Mouse (Mus musculus) hindbrain, embryonic 14.5 days (tissue): ENCODE data around the gene Edaradd. TPM values are rescaled to one million over a fixed set of nuclear protein-coding genes. Genes with fewer than 3 reads are reported as not detected.
A peak's percentile ranks its signal among the peaks of the same experiment; 100 is the strongest.

Experiments
- ATAC-seq: fragments of 200-750 bp; cut with Nextera tagmentation; 2 replicates; pipeline ENCODE4 v1.8.0; 2017; ENCODE audit warnings: moderate number of reproducible peaks, mild to moderate bottlenecking, moderate TSS enrichment, moderate library complexity; ENCODE audit not compliant: low FRiP score
- DNase-seq: peaks from one replicate; pipeline ENCODE4 v3.0.0-alpha.2; 2015; ENCODE audit warnings: low spot score
- H3K27ac ChIP-seq: fragments of 300-500 bp; sonication (generic); 2 replicates; pipeline ENCODE4 v1.5.1; 2014; ENCODE audit warnings: mild to moderate bottlenecking, moderate library complexity
- H3K27me3 ChIP-seq: fragments of 300-500 bp; sonication (generic); 2 replicates; pipeline ENCODE4 v1.6.1; 2014; ENCODE audit warnings: mild to moderate bottlenecking, low read length, mixed read lengths; ENCODE audit not compliant: control insufficient read depth, insufficient read depth
- H3K36me3 ChIP-seq: fragments of 300-500 bp; sonication (generic); replicated peaks from 2 replicates; pipeline ENCODE4 v1.6.1; 2014; ENCODE audit not compliant: control insufficient read depth, insufficient read depth
- H3K4me1 ChIP-seq: fragments of 300-500 bp; sonication (generic); replicated peaks from 2 replicates; pipeline ENCODE4 v1.6.1; 2014; ENCODE audit warnings: antibody characterized with exemption, low read length, mixed read lengths; ENCODE audit not compliant: control insufficient read depth, insufficient read depth
- H3K4me2 ChIP-seq: fragments of 300-500 bp; sonication (generic); replicated peaks from 2 replicates; pipeline ENCODE4 v1.6.1; 2014; ENCODE audit warnings: mild to moderate bottlenecking, moderate library complexity
- H3K4me3 ChIP-seq: fragments of 300-500 bp; sonication (generic); replicated peaks from 2 replicates; pipeline ENCODE4 v1.5.1; 2014; ENCODE audit warnings: mild to moderate bottlenecking, low read length
- H3K9ac ChIP-seq: fragments of 300-500 bp; sonication (generic); 2 replicates; pipeline ENCODE4 v1.6.1; 2014
- H3K9me3 ChIP-seq: fragments of 300-500 bp; sonication (generic); 2 replicates; pipeline ENCODE4 v1.6.1; 2016; ENCODE audit warnings: low read length; ENCODE audit not compliant: control insufficient read depth
- WGBS: fragments of 180-500 bp; shearing (Covaris S2); extraction: QIAGEN DNeasy Blood & Tissue Kit; methylation state at CpG from one replicate; pipeline ENCODE4 v1.1.7; 2014; 5-methylcytosine and 5-hydroxymethylcytosine counted together
- polyA plus RNA-seq: library from polyadenylated mRNA; unstranded; fragments of >200 nt; fragmentation: Nextera tagmentation; extraction: Ambion mirVana; gene quantifications from 2 replicates; pipeline ENCODE4 v1.2.1, GENCODE M21; 2014

Gene Edaradd
- polyA plus RNA-seq, 1 experiment from 2014 or later, result 2.0 TPM

DNA sequence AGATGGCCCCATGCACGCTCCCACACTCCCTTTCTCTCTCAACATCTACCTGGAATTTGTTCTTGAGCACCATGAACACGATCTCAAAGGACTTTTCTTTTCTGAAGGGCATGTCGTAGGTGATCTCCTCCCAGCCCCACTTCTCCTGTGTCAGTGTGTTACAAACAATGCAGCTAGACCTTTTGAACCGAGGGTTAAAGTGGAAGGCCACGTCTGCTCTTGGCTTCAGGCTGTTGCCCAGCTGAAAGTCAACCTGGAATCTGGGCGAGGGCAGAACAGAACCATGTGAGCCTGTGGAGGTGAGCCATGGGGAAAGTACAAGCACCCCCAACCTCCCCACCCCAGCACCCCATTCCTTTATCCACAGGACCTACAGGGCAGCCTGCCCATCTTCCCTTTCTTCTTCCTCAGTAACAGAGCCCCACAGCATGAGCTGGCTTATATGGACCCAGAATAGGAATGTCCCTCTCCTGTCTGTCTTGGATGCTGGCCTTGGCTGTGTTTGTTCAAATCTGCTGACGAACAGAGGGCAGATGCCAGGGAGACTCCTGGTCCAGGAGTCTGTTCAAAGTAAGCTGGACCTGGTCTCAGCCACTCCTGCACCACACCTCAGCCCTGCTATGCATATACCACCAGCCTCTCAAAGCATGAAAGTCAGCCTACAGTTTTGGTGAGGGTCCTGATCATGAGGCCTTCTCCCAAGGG lies 65.4 kb downstream of the Edaradd start:
- Histone ChIP-seq H3K27ac (no peak overlapping the region), H3K27me3 (no peaks in the 10 kb centered on the region), H3K9ac (no peak overlapping the region), H3K4me1 (no peaks in the 10 kb centered on the region; the same call in 1 of the 2 replicates), H3K4me2 (no peak overlapping the region), H3K4me3 (no peak overlapping the region), H3K9me3 (no peaks in the 10 kb centered on the region), H3K36me3 (peaks cover 33% of the 10 kb centered on the region)
- no peak for ATAC-seq
- no peak for DNase-seq
- WGBS, result 85% methylated on average over 7 of the region's 7 CpGs

DNA sequence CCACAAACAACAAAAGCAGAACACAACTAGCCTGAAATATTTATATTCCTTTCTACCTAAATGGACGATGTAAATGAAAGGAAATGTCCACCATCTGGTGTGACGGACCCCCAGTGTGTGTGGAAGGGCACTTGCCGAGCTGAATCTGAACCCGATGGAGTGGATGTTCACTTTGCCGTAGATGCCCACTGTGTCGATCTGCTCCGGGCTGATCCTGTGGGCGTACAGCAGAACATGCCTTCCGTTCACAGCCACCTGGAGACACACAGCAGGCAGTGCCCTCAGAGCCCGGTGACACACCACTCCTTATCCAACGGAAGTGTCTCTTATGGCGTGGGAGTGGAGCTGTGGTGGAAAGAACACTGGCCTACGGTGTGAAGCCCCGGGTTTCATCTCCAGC lies 67.1 kb downstream of the Edaradd start:
- DNase-seq (no peak), ATAC-seq (no peak)
- Histone ChIP-seq H3K36me3 (peaks cover 35% of the 10 kb centered on the region), H3K27ac (no peak overlapping the region), H3K4me3 (no peak overlapping the region), H3K4me2 (no peak overlapping the region), H3K27me3 (no peaks in the 10 kb centered on the region), H3K9me3 (no peaks in the 10 kb centered on the region), H3K9ac (no peak overlapping the region), H3K4me1 (no peaks in the 10 kb centered on the region)
- WGBS, result 86% methylated on average over 14 of the region's 14 CpGs

DNA sequence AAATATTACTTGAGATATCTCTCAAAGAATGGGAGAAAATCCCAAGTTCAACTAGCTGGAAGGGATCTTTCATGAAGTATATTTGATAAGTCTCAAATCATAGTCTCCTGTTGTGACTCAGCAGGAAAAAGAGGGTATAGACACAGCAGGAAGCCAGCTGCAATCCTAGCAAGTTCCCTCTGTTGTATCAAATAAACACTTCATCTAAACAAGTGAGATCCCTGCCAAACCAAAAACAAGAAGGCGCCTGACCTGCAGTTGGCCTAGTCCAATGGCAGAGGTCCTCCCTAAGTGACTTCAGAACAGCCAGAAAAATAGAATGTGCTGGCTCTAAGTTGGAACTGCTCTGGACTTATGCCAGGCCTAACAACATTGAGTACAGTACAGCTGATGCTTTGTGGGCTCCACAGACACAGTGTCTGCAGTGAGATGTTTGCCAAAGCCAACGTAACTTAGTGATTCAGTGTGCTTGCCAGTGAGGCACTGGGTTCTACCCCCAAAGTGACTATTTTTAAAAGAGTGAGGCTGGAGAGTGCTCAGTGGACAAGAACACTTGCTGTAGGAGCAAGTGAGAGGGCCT lies 78.1 kb downstream of the Edaradd start:
- no peak overlapping the region for H3K4me3 ChIP-seq
- no peak overlapping the region for H3K27ac ChIP-seq
- peaks cover 53% of the 10 kb centered on the region for H3K36me3 ChIP-seq
- H3K4me1 ChIP-seq, result no peaks in the 10 kb centered on the region
- ATAC-seq (peak; percentile 77), DNase-seq (peak; percentile 48)
- no peak overlapping the region for H3K4me2 ChIP-seq
- WGBS, result 81% methylated on average over 2 of the region's 2 CpGs
- H3K27me3 ChIP-seq, result no peaks in the 10 kb centered on the region
- H3K9me3 ChIP-seq, result no peaks in the 10 kb centered on the region
- no peak overlapping the region for H3K9ac ChIP-seq

DNA sequence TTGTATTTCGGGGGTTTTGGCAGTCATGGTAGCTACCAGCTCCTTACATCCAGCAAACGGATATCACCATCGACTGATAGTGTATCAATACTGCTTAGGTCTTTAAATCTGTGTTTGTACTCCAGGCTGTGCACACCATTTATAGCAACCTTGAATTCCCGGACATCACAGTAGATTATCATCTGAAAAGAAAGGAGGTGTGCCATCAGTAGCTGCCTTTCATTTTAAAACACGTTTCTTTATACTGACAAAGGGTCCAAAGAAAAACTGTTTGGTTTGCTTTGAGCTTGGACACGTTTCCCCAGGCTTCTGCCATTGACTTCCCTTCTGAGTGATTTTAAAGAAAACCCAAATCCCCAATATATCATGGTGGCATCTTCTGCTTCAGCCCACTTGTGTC lies 79.4 kb downstream of the Edaradd start:
- H3K4me3 ChIP-seq, result no peak overlapping the region
- ATAC-seq, result no peak

DNA sequence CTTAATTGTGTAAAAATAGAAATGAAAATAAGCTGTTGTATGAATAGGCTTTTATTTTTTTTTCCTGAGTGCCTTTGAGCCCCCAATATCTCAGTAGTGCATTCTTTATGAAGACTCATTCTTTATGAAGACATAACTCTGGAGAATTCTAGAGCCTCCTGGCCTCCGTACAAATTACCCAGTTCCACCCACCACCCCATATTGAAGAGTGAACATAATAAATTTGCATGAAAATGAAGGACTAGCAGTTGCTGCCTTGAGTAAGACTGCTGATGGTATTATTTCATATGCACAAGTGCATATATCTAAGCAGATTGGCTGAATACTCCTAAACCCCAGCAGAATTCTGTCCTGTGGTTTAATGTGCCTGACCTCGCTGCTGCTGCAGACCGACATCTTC lies 80.7 kb downstream of the Edaradd start:
- DNase-seq (no peak), ATAC-seq (no peak)
- Histone ChIP-seq H3K9ac (no peak overlapping the region), H3K4me1 (no peaks in the 10 kb centered on the region), H3K4me3 (no peak overlapping the region), H3K4me2 (no peak overlapping the region), H3K27me3 (no peaks in the 10 kb centered on the region), H3K27ac (no peak overlapping the region), H3K9me3 (no peaks in the 10 kb centered on the region), H3K36me3 (peaks cover 69% of the 10 kb centered on the region)
- WGBS, result 96% methylated on average over 3 of the region's 3 CpGs

More for the DNA sequence above, 79.4 kb downstream of the Edaradd start:
- WGBS, result 90% methylated on average over 6 of the region's 6 CpGs
- no peak overlapping the region for H3K4me2 ChIP-seq
- H3K27ac ChIP-seq, result no peak overlapping the region
- no peak for DNase-seq
- no peaks in the 10 kb centered on the region for H3K4me1 ChIP-seq
- H3K9ac ChIP-seq, result no peak overlapping the region
- H3K36me3 ChIP-seq, result peaks cover 62% of the 10 kb centered on the region
- H3K9me3 ChIP-seq, result no peaks in the 10 kb centered on the region
- H3K27me3 ChIP-seq, result no peaks in the 10 kb centered on the region

DNA sequence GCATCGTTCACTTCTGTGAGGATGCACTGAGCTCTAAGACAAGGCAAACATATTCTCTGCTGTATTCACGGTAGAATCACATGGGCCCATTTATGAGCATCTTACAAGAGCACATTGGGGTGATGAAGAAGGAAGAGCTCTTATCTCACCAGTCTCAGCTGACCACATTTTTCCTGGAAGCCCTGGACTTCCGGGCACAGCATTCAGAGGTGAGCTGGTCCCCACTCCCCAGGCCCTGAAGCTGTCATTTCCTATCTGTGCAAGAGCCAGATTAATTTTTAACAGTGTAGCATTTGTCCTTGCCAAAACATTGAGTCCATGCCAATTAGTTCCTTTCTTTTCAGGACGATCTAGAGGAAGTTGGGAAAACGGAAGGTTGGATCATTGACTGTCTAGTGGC lies 86.4 kb downstream of the Edaradd start:
- no peak for DNase-seq
- Histone ChIP-seq H3K4me1 (no peaks in the 10 kb centered on the region), H3K4me2 (no peak overlapping the region), H3K36me3 (peaks cover 93% of the 10 kb centered on the region), H3K9ac (no peak overlapping the region), H3K27ac (no peak overlapping the region), H3K9me3 (no peaks in the 10 kb centered on the region), H3K4me3 (no peak overlapping the region), H3K27me3 (no peaks in the 10 kb centered on the region)
- WGBS, result 89% methylated on average over 5 of the region's 5 CpGs
- ATAC-seq, result no peak

DNA sequence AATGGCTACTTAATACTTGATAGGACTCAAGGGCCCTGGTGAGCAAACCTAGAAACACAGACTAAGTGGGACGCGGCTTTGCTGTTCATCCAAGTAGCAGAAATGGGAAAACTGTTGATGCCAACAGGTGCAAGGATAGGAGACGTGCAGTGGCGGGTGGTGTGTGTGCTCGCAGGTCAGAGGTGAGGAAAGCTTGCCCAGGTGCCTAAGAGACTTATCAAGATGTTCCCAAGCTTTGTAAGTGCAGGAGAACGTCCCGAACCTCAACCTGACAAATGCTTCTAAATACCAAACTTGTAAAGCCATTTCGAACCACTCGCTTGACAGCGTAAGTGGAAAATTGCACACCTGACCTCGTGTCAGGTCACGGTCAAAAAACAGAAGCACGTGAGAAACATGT lies 91.7 kb downstream of the Edaradd start:
- Histone ChIP-seq H3K27ac (no peak overlapping the region), H3K4me1 (no peaks in the 10 kb centered on the region), H3K27me3 (no peaks in the 10 kb centered on the region), H3K9ac (no peak overlapping the region), H3K4me3 (no peak overlapping the region), H3K36me3 (peaks cover 95% of the 10 kb centered on the region), H3K9me3 (no peaks in the 10 kb centered on the region), H3K4me2 (no peak overlapping the region)
- 95% methylated on average over 13 of the region's 13 CpGs for WGBS
- no peak for ATAC-seq
- no peak for DNase-seq

Other genes starting within 250 kb of the Edaradd start
- 2.0 and 3.2 TPM in 2 replicates for gene Actn2, start 179.7 kb downstream of the Edaradd start, polyA plus RNA-seq
- gene Heatr1, start 125.4 kb downstream of the Edaradd start, polyA plus RNA-seq, result 17.1 and 19.4 TPM in 2 replicates
- 24.4 and 26.3 TPM in 2 replicates for gene Lgals8, start 55.5 kb downstream of the Edaradd start, polyA plus RNA-seq
- gene Ero1lb, start 45.4 kb upstream of the Edaradd start, polyA plus RNA-seq, result 19.3 and 21.6 TPM in 2 replicates